Mouse (Mus musculus) retina, postnatal 7 days (tissue): ENCODE results near the gene Atcay.

Experiments
- DNase-seq: peaks from one replicate; pipeline ENCODE4 v3.0.0-alpha.2; 2012; ENCODE audit warnings: low read depth, low spot score

Atcay gene

GRCm38 (mm10) chr10:81230438-81231332, at the start of gene Atcay:
Gene Atcay, minus strand, starts transcription at chr10:81230833.
- DNase-seq = peak; percentile 42

GRCm38 (mm10) chr10:81279496-81279895, 48.9 kb upstream of the Atcay start:
- DNase-seq = no peak

- DNase-seq = no peak
Measured at GRCm38 (mm10) chr10:81277676-81278075, 47.0 kb upstream of the Atcay start.

GRCm38 (mm10) chr10:81273842-81274241, 43.2 kb upstream of the Atcay start:
- no peak for DNase-seq

GRCm38 (mm10) chr10:81272356-81272755, 41.7 kb upstream of the Atcay start:
- no peak for DNase-seq

GRCm38 (mm10) chr10:81268643-81269412, 38.2 kb upstream of the Atcay start:
- DNase-seq = no peak

GRCm38 (mm10) chr10:81268056-81268455, 37.4 kb upstream of the Atcay start:
- DNase-seq = peak; percentile 87

- DNase-seq = peak; percentile 91
Measured at GRCm38 (mm10) chr10:81266211-81267105, 35.8 kb upstream of the Atcay start, which contains the start of the genes Mrpl54 and Apba3. Gene Mrpl54, minus strand, starts transcription at chr10:81266934. Gene Apba3, plus strand, starts transcription at chr10:81266960.

GRCm38 (mm10) chr10:81265540-81265939, 34.9 kb upstream of the Atcay start:
- DNase-seq = no peak

- DNase-seq = no peak
Measured at GRCm38 (mm10) chr10:81261025-81261424, 30.4 kb upstream of the Atcay start.

GRCm38 (mm10) chr10:81259225-81259884, 28.7 kb upstream of the Atcay start:
- DNase-seq = no peak

- DNase-seq = no peak
Measured at GRCm38 (mm10) chr10:81257158-81258039, 26.8 kb upstream of the Atcay start.

- DNase-seq = no peak
Measured at GRCm38 (mm10) chr10:81254886-81255285, 24.3 kb upstream of the Atcay start.

GRCm38 (mm10) chr10:81252424-81253419, 22.1 kb upstream of the Atcay start, which contains the start of gene Matk:
Gene Matk, plus strand, starts transcription at chr10:81252935.
- DNase-seq = peak; percentile 32

GRCm38 (mm10) chr10:81249442-81249841, 18.8 kb upstream of the Atcay start:
- no peak for DNase-seq

GRCm38 (mm10) chr10:81247804-81248203, 17.2 kb upstream of the Atcay start:
- no peak for DNase-seq

GRCm38 (mm10) chr10:81245166-81245565, 14.5 kb upstream of the Atcay start:
- DNase-seq = no peak

GRCm38 (mm10) chr10:81244595-81244994, 14.0 kb upstream of the Atcay start:
- DNase-seq = peak; percentile 65

GRCm38 (mm10) chr10:81244146-81244545, 13.5 kb upstream of the Atcay start:
- no peak for DNase-seq
